Mouse (Mus musculus) liver, postnatal 0 days (tissue): ENCODE results near the gene Them7. TPM values are rescaled to one million over a fixed set of nuclear protein-coding genes. Genes with fewer than 3 reads are reported as not detected.

ENCODE experiments used
- ATAC-seq: fragments of 200-750 bp; cut with Nextera tagmentation; 2 replicates; pipeline ENCODE4 v1.8.0; 2017; ENCODE audit warnings: mild to moderate bottlenecking, moderate library complexity
- DNase-seq: peaks from one replicate; pipeline ENCODE4 v3.0.0-alpha.2; 2016
- H3K27ac ChIP-seq: fragments of 300-500 bp; sonication (generic); 2 replicates; pipeline ENCODE4 v1.5.1; 2014; ENCODE audit warnings: antibody characterized with exemption, moderate library complexity, mild to moderate bottlenecking, low read depth
- H3K27me3 ChIP-seq: fragments of 300-500 bp; sonication (generic); 2 replicates; pipeline ENCODE4 v1.6.1; 2014; ENCODE audit warnings: low read length, control low read depth, mixed read lengths; ENCODE audit not compliant: insufficient read depth
- H3K36me3 ChIP-seq: fragments of 300-500 bp; sonication (generic); replicated peaks from 2 replicates; pipeline ENCODE4 v1.6.1; 2014; ENCODE audit warnings: mild to moderate bottlenecking, control low read depth, low read length, moderate library complexity, mixed read lengths; ENCODE audit not compliant: insufficient read depth
- H3K4me1 ChIP-seq: fragments of 300-500 bp; sonication (generic); 2 replicates; pipeline ENCODE4 v1.6.1; 2014; ENCODE audit warnings: antibody characterized with exemption, mild to moderate bottlenecking, control low read depth; ENCODE audit not compliant: insufficient read depth
- H3K4me2 ChIP-seq: fragments of 300-500 bp; sonication (generic); 2 replicates; pipeline ENCODE4 v1.6.1; 2014; ENCODE audit warnings: low read depth, mild to moderate bottlenecking, low read length, moderate library complexity, mixed read lengths
- H3K4me3 ChIP-seq: fragments of 300-500 bp; sonication (generic); 2 replicates; pipeline ENCODE4 v1.5.1; 2014; ENCODE audit warnings: low read depth, low read length
- H3K9ac ChIP-seq: fragments of 300-500 bp; sonication (generic); replicated peaks from 2 replicates; pipeline ENCODE4 v1.6.1; 2014; ENCODE audit warnings: mild to moderate bottlenecking, moderate library complexity
- H3K9me3 ChIP-seq: fragments of 300-500 bp; sonication (generic); 2 replicates; pipeline ENCODE4 v1.6.1; 2016; ENCODE audit warnings: mild to moderate bottlenecking, control low read depth, low read length, mixed read lengths
- CTCF ChIP-seq: sonication (generic); IDR thresholded peaks from 2 replicates; pipeline ENCODE4 v1.5.1; 2016; ENCODE audit warnings: antibody characterized with exemption, low read depth
- EP300 ChIP-seq: IDR thresholded peaks from 2 replicates; pipeline ENCODE4 v1.6.1; 2016; ENCODE audit warnings: antibody characterized with exemption, low read depth, mild to moderate bottlenecking
- WGBS: fragments of 180-500 bp; shearing (Covaris S2); extraction: QIAGEN DNeasy Blood & Tissue Kit; methylation state at CpG from one replicate; pipeline ENCODE4 v1.1.7; 2014; ENCODE audit not compliant: insufficient replicate concordance; 5-methylcytosine and 5-hydroxymethylcytosine counted together
- polyA plus RNA-seq: library from polyadenylated mRNA; unstranded; fragments of >200 nt; fragmentation: Nextera tagmentation; extraction: Ambion mirVana; gene quantifications from 2 replicates; pipeline ENCODE4 v1.2.1, GENCODE M21; 2015

Them7 gene
- polyA plus RNA-seq, 1 experiment from 2014 or later = 6.6 TPM

- no peak overlapping the region for H3K4me2 ChIP-seq
- H3K4me1 ChIP-seq = peaks cover 5% of the 10 kb centered on the region; the same call in 1 of the 2 replicates
- no peaks in the 10 kb centered on the region for H3K27me3 ChIP-seq
- DNase-seq (peak; percentile 73), ATAC-seq (no peak)
- H3K27ac ChIP-seq = no peak overlapping the region
- no peaks in the 10 kb centered on the region for H3K9me3 ChIP-seq
- WGBS = 0% methylated on average over 1 of the region's 1 CpGs
- H3K9ac ChIP-seq = no peak overlapping the region
- TF ChIP-seq CTCF (peak; percentile 81), EP300 (no peak)
- no peaks in the 10 kb centered on the region for H3K36me3 ChIP-seq
- no peak overlapping the region for H3K4me3 ChIP-seq
These were observed 6.2 kb downstream of the Them7 start for GRCm38 (mm10) chr2:105230333-105230732.

GRCm38 (mm10) chr2:105232386-105232785 lies 8.3 kb downstream of the Them7 start:
- TF ChIP-seq CTCF = no peak
- no peak for ATAC-seq
- 68% methylated on average over 4 of the region's 4 CpGs for WGBS

GRCm38 (mm10) chr2:105234278-105234677 lies 10.2 kb downstream of the Them7 start:
- WGBS = 33% methylated on average over 6 of the region's 6 CpGs
- H3K4me2 ChIP-seq = no peak overlapping the region
- TF ChIP-seq CTCF (no peak), EP300 (no peak)
- H3K36me3 ChIP-seq = no peaks in the 10 kb centered on the region
- no peak overlapping the region for H3K9ac ChIP-seq
- no peaks in the 10 kb centered on the region for H3K9me3 ChIP-seq
- no peaks in the 10 kb centered on the region for H3K27me3 ChIP-seq
- DNase-seq = no peak
- no peak overlapping the region for H3K4me3 ChIP-seq
- H3K27ac ChIP-seq = peak overlapping the region; percentile 48
- peaks cover 8% of the 10 kb centered on the region; the same call in 1 of the 2 replicates for H3K4me1 ChIP-seq
- peak; percentile 13; the same call in 1 of the 2 replicates for ATAC-seq

More at GRCm38 (mm10) chr2:105232386-105232785, 8.3 kb downstream of the Them7 start:
- DNase-seq = no peak
- Histone ChIP-seq H3K27me3 (no peaks in the 10 kb centered on the region), H3K4me3 (no peak overlapping the region), H3K27ac (no peak overlapping the region), H3K9me3 (no peaks in the 10 kb centered on the region), H3K9ac (no peak overlapping the region), H3K4me1 (peaks cover 8% of the 10 kb centered on the region; the same call in 1 of the 2 replicates), H3K4me2 (no peak overlapping the region), H3K36me3 (no peaks in the 10 kb centered on the region)

- H3K27me3 ChIP-seq = no peaks in the 10 kb centered on the region
- no peak overlapping the region for H3K4me2 ChIP-seq
- no peaks in the 10 kb centered on the region for H3K36me3 ChIP-seq
- H3K27ac ChIP-seq = no peak overlapping the region
- DNase-seq (no peak), ATAC-seq (no peak)
- no peak overlapping the region for H3K9ac ChIP-seq
- H3K9me3 ChIP-seq = no peaks in the 10 kb centered on the region
- no peak overlapping the region for H3K4me3 ChIP-seq
- H3K4me1 ChIP-seq = peaks cover 8% of the 10 kb centered on the region; the same call in 1 of the 2 replicates
- TF ChIP-seq CTCF = no peak
- no peak for TF ChIP-seq EP300
- 51% methylated on average over 12 of the region's 12 CpGs for WGBS
These were observed 11.4 kb downstream of the Them7 start for GRCm38 (mm10) chr2:105235380-105236115.

GRCm38 (mm10) chr2:105237424-105237823 lies 13.3 kb downstream of the Them7 start:
- Histone ChIP-seq H3K4me2 (no peak overlapping the region), H3K27me3 (no peaks in the 10 kb centered on the region), H3K36me3 (no peaks in the 10 kb centered on the region), H3K4me3 (no peak overlapping the region), H3K4me1 (peaks cover 8% of the 10 kb centered on the region; the same call in 1 of the 2 replicates), H3K9ac (no peak overlapping the region), H3K9me3 (no peaks in the 10 kb centered on the region), H3K27ac (0 out of 2 replicates have a peak overlapping the region, but pooled peaks have one; percentile 0)
- ATAC-seq = peak; percentile 60; the same call in 1 of the 2 replicates
- 47% methylated on average over 7 of the region's 7 CpGs for WGBS
- TF ChIP-seq CTCF (no peak), EP300 (no peak)
- DNase-seq = peak; percentile 32

- Histone ChIP-seq H3K36me3 (no peaks in the 10 kb centered on the region), H3K4me1 (peaks cover 8% of the 10 kb centered on the region; the same call in 1 of the 2 replicates), H3K4me3 (no peak overlapping the region), H3K4me2 (no peak overlapping the region), H3K27me3 (no peaks in the 10 kb centered on the region), H3K9ac (no peak overlapping the region), H3K9me3 (no peaks in the 10 kb centered on the region), H3K27ac (0 out of 2 replicates have a peak overlapping the region, but pooled peaks have one; percentile 0)
- ATAC-seq (no peak), DNase-seq (no peak)
- TF ChIP-seq EP300 (no peak), CTCF (no peak)
- 58% methylated on average over 2 of the region's 2 CpGs for WGBS
These were observed 13.7 kb downstream of the Them7 start for GRCm38 (mm10) chr2:105237841-105238240.
